Mouse (Mus musculus): ENCODE measurements around the gene Scn3b. TPM values are rescaled to one million over a fixed set of nuclear protein-coding genes. Genes with fewer than 3 reads are reported as not detected.

The Scn3b gene
- polyA plus RNA-seq (2012; rRNA removed; ENCODE audit: low replicate concordance) = 0.66 and 1.0 TPM in 2 replicates

DNA sequence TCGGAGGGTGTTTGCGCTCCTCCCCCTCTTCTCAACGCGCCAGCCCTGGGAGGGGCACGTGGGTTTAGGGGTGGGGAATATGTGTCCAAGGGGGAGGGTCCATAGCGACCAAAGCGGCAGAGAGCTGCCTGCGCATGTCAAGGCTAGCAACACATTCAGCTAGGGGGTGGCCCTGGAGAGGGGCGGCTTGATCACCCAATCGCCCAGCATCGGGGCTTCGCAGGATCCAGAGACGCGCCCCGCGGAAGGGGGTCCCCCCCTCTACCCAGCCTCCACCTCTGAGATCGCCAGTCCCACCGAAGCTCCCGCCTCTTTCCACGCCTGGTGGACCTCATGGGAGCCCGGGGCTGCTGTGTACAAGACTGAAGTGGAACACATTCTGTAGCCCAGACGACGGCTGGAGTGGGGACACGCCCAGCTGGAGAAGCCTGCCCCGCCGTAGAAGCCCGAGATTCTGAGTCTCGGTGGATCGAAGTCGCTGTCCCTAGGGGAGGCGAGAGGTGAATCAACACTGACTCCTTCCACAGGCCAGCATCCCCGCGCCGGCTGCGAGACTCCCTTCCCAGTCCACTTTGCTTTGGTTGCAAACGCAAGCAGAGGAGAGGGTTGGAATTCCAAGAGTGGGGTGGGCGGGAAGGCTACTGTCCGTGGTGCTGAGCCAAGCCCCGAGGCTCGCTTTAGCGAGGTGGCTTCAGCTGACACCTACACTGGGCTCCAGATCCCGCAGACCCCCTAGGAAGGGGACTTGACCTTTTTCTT is at the start of gene Scn3b:
Gene Scn3b (plus strand): TSS at position 115 of the 759 bp plus-strand sequence.

Other genes starting within 250 kb of the Scn3b start
- not detected in 2 replicates for gene Olfr981, start 247.8 kb upstream of the Scn3b start, polyA plus RNA-seq (2012; rRNA removed; ENCODE audit: low replicate concordance)
- gene Olfr982, start 195.4 kb upstream of the Scn3b start, polyA plus RNA-seq (2012; rRNA removed; ENCODE audit: low replicate concordance) = not detected in 2 replicates
- gene Olfr983, start 175.6 kb upstream of the Scn3b start, polyA plus RNA-seq (2012; rRNA removed; ENCODE audit: low replicate concordance) = not detected in 2 replicates
- not detected in 2 replicates for gene Olfr984, start 155.0 kb upstream of the Scn3b start, polyA plus RNA-seq (2012; rRNA removed; ENCODE audit: low replicate concordance)
- not detected in 2 replicates for gene Olfr985, start 139.0 kb upstream of the Scn3b start, polyA plus RNA-seq (2012; rRNA removed; ENCODE audit: low replicate concordance)
- not detected in 2 replicates for gene Tmem225, start 121.1 kb upstream of the Scn3b start, polyA plus RNA-seq (2012; rRNA removed; ENCODE audit: low replicate concordance)
- gene Olfr986, start 88.3 kb upstream of the Scn3b start, polyA plus RNA-seq (2012; rRNA removed; ENCODE audit: low replicate concordance) = not detected in 2 replicates
- 0.86 and 1.8 TPM in 2 replicates for gene Zfp202, start 76.9 kb upstream of the Scn3b start, polyA plus RNA-seq (2012; rRNA removed; ENCODE audit: low replicate concordance)